Mouse (Mus musculus): ENCODE data around the gene Mllt11.

- TF ChIP-seq CTCF (IDR thresholded peaks at IDR 0.05; ENCODE audit: low read depth) (no peak), EP300 (optimal IDR thresholded peaks at IDR 0.05) (no peak)
Observed at GRCm38 (mm10) chr3:95186100-95186499, 45.9 kb downstream of the Mllt11 start.
